Mouse (Mus musculus): ENCODE data around the gene Amotl1.
A peak's percentile ranks its signal among the peaks of the same experiment; 100 is the strongest.
"Not testable (repeated sequence)": the region's sequence is repeated elsewhere in the genome, so short reads cannot be mapped to it uniquely, and the experiment has no call there.

Gene Amotl1

DNA sequence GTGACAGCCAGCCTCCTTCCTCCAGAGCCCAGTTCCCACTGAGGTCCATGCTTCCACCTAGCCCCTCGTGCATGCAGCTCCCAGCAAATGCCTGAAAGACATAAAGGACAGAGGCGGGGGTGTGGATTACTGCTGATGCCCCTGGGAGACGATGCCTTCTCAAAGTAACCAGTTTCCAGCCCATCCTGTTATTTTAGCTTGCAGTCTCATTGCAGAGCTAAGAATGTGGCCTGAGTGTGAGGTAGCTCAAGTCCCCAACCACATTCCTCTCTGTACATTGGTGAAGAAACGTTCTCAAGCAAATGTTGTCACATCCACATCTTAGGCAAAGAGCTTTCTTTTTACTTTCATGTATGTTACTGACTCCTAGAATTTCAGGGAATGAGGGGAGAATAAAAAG, at the start of gene Amotl1:
Gene Amotl1, minus strand, starts transcription at position 101 of the 400 bp plus-strand sequence.
- no peak for DNase-seq (ENCODE audit: extremely low spot score)

DNA sequence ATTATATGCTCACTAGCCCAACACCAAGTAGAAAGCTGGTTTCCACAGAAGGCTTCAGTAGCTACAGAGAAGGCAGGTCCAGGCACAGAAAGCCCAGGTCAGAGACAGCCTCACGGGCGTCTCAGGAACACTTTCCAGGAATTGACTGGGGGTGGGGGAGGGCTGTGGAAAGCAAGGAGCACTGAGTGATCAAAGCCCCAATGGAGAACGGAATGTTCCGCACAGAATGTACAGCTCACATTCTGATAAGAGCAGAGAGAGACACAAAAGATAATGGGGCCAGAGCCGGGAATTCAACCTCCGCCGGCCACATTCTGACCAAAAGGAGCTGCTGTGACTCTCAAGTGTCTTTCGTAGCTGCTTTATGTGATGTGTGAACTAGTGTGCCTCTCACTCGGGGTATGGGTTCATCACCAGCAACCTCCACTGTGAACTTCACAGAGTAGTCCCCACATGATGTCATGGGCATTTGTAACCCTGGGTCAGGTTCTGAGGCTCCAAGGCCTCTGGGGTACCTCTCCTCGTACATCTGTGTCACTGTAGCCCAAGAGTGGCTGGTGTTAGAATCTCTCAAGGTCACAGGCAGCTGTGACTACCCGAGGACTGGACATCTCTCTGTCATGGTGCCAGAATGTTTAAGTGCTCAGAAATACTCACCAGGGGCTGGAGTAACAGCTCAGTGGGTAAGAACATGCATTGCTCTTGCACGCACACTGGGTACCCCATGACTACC, 44.7 kb upstream of the Amotl1 start:
- no peak for DNase-seq (ENCODE audit: extremely low spot score)

DNA sequence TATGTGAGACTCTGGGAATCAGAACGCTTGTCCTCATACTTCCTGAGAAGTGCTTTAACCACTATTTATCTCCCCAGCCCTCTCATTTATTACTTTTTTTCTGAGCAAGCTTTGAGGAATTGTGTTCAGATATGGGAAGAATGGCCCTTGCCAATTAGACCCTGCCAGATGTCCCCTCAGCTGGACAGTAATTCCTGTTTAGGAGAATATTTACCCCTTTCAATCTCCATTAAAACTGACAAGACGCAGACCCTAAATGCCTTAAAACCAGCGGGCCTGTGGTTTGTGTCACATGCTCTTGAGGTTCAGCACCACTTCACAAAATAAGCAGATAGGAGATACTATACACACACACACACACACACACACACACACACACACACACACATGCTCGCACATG, 39.5 kb upstream of the Amotl1 start:
- no peak for DNase-seq (ENCODE audit: extremely low spot score)

DNA sequence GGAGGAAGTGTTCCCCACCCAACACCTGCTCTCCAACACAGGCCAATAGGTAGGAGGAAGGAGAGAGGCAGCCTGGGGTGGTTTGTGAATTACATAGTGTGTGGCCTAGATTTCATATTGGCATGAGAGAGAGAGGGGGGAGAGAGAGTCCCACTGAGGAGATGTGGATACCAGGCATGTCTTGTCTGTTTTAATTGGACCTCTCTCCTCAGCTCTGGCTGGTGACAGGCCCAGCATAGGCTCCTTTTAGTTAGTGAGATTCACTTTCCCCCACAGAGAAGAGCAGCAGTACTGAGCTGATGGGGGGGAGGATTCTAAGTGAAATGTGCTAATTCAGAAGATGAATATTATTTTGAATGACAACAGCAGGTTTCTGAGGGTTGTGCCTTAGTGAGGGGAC, 37.9 kb upstream of the Amotl1 start:
- no peak for DNase-seq (ENCODE audit: extremely low spot score)

DNA sequence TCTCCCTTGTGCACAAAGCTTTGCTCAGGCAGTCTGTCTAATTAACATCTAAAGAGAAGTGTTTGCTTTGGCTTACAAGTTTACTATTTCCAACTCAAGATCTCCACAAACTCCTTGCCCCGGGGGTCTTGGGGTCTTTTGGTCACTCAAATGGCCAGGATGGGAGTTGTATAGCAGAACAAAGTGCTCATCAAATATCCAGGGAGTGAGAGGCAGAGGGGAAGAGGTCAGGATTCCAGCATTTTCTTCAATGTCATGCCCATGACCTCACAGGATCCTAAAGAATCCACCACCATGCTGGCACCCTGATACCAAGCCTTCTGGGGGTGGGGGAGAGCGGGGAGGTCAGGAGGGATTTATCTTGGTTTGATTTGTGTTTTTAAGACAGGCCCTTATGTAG, 35.7 kb upstream of the Amotl1 start:
- DNase-seq (ENCODE audit: extremely low spot score), result no peak

DNA sequence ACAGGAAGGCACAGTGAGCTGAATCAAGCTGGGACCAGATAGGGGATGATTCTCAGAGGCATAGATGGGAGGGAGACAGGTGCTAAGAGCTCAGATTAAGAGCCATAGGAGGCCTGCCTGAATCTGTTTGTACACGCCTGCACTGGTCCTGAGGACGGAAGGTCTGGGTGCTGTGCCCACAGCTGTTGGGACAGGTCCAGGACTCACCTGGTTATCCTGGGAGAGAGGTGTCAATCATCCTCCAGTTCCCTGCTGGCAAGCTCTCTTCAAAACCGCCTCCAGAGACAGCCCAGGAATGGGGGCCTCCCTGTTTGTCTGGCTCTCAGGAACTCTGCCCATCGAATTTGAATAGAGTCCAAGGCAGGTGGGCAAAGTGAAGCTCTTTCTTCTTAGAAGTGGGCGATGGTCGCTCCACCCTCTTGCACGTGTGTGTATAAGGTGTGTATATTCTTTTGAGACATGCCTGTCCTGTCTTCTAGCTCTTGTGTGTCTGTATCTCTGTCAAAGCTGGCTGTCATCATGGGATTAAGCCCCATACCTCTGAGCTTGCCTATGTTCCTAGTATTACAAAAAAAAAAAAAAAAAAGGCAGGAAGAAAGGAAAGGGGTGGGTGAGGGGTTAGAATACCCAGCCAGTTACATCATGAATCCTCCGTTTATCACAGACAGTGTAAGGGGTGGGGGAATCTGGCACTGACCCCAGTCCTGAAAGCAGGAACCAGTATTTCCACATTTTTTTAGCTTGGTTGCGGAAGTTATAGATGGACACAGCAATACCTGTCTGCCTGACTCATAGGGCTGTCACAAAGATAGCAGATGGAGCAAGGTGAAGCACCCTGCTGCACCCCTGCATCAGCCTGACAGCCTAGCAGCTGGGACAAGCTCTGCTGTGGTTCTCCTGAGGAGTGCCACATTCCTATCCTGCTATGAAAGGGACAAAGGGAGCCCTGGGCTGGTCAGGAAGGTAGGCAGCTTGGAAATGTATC, 31.1 kb upstream of the Amotl1 start:
- no peak for DNase-seq (ENCODE audit: extremely low spot score)

DNA sequence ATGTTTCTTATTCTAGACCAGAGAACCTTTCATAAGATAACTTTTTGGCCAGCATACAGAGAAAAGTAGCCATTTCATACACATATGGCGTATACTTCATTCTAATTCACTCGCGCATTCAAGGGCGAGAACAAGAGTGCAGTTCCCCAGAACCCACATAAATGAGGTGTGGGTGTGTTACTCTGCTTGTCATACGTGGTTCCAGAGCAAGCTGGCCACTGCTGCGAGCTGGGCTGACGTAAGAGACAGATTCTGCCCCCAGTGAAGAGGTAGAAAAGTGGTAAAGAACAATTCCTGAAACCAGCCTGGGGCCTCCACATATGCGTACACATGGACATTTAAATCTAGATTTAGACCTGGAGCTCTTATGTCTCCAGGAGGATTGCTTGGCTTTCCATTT, 29.6 kb upstream of the Amotl1 start:
- no peak for DNase-seq (ENCODE audit: extremely low spot score)

DNA sequence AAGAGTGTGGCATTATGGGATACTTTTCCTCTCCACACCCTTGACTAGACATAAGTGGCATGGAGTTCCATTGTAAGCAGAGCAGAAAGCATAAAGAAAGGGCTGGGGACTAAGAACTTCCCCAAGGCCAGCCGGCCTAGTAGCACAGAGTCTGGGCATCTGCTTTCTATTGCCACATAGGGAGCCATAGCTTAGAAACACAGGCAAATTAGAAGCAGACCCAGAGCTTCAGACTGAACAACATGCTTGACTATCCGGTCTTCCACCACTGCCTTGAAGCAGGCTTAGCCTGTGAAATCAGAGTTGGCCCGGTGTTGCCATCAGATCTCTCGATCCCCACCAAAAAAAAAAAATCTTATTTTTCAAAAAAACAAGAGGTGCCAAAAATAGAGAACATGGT, 28.3 kb upstream of the Amotl1 start:
- DNase-seq (ENCODE audit: extremely low spot score), result no peak

DNA sequence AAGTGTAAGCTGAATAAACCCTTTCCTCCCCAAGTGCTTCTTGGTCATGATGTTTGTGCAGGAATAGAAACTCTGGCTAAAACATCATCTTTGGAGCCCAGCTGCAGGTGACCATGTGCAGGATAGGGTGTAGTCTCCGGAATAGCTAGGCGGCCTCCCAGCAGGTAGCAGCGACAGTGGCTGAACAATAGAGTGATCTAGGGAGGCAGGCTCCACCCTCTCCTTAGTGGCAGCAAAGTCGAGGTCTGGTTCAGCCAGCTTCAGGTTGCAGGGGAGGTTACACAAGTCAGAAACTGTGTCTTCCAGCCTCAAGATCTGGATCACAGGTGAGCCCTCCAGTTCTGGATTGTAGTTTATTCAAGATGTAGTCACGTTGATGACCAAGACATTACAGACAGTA, 27.1 kb upstream of the Amotl1 start:
- not testable (repeated sequence) for DNase-seq (ENCODE audit: extremely low spot score)

DNA sequence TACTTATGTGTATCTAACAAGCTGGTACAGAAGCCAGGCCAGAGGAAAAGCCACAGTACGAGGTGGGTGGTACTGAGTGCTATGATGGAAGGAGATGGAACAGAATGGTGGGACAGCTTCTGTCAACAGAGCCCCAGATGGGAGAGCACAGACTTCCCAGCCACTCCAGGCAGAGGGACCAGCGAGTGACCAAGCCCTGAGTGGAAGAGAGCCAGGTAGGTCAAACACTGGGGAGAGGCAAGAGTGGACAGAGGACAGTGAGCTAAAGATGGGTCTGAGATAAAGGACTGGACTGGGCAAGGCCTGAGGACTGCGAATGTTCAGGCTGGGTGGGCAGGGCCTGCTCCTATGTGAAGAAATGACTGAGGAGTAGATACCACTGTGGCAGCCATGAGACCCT, 23.5 kb upstream of the Amotl1 start:
- no peak for DNase-seq (ENCODE audit: extremely low spot score)

DNA sequence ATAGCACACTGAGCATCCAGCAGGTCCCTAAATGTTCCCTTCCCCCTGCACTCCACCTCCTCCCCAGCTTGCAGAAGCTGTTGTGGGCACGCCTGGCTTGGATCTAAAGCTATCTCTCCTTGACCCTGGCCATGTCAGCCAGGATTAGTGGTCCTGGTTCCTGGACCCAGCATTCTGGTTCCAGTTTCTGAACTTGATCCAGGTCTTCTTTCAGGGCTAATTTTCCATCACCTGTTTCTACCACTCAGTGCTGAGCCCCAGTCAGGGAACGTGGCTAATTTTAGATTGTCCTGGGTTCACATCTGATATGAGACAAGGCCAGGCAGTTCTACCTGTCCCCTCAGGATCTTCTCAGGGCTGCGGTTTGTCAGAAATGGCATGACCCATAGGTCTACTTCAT, 21.2 kb upstream of the Amotl1 start:
- no peak for DNase-seq (ENCODE audit: extremely low spot score)

DNA sequence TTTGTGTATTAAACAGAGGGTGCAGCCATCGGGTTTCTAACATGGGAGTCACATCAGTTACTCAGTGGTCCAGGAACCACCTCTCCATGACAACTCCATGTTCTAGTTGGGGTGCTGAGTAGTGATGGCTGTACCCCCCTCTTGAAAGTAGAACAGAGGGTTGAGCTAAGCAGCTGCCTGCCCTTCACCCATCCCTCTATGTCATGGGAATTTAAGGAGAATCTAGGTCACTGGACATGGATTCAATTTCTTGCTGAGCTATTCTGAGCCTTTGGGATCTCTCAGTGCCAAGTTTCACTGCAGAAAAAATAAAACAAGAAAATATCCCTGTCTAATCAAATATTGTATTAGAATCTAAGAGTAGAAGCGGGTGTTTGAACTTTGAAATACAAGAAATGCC, 18.7 kb upstream of the Amotl1 start:
- no peak for DNase-seq (ENCODE audit: extremely low spot score)

DNA sequence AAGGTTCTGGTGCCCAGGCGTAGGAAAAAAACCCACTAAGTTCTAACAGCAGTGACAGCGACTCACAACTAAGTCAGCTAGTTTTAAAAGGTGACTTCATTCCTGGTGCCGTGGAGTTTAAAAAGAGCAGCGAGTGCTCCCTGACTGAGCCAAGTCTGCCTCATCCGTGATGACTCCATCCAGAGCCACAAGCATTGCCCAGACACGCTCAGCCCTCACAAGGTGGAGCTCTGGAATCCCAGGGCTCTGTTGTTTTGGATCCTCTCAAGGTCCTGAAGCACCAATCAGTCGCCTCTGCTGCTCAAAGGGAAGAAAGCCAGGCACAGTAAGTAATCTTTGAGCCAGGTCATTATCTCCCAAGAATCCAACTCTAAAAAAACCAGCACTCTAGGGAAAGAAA, 18.0 kb upstream of the Amotl1 start:
- DNase-seq (ENCODE audit: extremely low spot score), result no peak

DNA sequence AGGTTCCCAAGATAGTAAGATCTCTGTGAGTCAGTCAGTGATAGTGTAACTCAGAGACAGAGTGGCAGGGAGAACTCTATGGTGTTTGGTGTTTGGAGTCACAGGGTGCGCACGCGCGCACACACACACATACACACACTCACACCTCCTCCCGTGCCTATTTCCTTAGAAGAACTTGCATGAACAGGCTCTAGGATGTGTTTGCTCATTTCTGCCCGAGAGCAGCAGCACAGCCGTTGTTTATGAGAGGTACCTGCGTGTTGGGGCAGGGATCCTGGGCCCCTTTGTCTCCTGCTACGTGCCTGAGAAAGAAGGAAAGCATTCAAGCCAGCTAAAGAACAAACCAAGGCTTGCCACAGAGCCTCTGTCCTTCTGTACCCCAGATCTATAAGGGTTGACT, 17.3 kb upstream of the Amotl1 start:
- no peak for DNase-seq (ENCODE audit: extremely low spot score)

DNA sequence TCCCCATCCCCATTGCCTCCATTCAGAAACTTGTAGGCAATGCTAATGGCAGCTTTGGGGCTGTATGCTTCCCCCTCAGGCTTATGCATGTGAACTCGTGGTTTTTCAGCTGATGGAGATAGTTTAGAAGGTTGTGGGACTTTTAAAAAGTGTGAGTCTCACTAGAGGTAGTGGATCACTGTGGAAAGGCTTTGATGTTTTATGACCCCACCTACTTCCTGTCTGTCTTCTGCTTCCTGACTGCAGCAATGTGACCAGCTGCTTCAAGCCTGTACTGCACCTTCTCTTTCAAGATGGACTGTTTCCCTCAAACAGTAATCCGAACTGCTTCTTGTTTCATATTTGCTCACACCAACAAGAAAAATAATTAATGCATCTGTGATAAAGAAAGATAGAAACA, 13.1 kb upstream of the Amotl1 start:
- no peak for DNase-seq (ENCODE audit: extremely low spot score)

DNA sequence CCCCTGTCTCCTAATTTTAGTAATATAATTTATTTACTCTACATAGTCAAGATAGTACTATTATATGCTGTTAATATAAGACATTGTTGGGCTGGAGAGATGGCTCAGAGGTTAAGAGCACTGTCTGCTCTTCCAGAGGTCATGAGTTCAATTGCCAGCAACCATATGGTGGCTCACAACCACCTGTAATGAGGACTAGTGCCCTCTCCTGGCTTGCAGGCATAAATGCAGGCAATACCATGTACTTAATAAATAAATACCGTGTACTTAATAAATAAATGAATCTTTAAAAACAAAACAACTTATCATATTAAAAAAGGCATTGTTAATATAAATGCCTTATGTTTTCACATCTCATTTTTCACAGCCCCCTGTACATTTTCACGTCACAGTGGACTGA, 9.2 kb upstream of the Amotl1 start:
- no peak for DNase-seq (ENCODE audit: extremely low spot score)

DNA sequence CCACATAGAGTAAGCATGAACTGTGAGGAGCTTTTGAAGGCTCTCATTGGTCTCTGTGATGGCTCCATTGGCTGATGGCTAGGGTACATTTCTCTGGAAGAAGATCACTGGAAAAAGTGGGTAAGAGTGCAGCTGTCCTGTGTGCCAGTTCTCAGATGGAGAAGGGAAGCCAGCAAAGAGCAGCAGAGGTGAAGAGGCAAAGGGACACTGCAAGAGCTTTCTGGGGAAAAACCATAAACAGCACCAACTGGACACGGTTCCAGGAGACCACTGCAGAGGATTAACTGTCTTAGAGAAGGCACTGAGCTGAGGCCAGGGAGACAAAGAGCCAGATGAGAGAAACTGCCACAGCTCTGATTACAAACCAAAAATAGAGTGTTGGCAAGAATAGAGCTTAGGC, 7.9 kb upstream of the Amotl1 start:
- no peak for DNase-seq (ENCODE audit: extremely low spot score)

DNA sequence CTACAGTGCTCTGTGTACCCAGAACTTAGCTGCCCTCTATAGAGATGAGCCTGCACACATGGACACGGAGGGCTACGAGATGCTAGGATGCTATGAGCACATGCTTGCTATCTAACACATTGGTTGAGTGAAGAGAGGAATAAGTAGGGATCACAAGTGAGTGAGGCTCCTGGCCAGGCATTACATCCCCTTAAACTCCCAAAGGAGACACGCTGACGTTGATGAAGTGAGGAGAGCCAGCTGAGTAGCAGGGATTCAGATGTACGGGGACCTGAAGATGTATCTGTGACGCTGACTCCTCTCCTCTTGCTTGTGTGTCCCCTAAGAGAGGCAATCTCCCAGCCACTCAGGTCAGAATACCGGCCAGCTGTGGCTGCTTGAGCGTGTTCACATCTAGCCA, 3.0 kb upstream of the Amotl1 start:
- DNase-seq (ENCODE audit: extremely low spot score), result no peak

DNA sequence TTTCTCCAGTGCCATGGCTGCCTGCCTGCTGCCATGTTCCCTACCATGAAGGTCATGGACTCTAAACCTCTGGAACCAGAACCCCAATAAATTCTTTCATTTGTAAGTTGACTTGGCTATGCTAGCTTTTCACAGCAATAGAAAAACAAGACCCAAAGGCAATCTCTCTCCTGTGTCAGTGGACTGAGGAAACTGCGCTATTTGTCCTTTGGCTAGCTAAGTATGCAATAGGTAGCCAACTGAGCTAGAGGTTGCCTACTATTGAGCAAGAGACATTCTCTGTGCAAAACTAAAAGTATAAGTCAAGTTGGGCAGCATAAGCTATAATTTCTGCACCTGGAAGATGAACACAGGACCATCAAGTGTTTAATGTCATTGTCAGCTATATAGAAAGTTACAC, 1.8 kb upstream of the Amotl1 start:
- no peak for DNase-seq (ENCODE audit: extremely low spot score)

DNA sequence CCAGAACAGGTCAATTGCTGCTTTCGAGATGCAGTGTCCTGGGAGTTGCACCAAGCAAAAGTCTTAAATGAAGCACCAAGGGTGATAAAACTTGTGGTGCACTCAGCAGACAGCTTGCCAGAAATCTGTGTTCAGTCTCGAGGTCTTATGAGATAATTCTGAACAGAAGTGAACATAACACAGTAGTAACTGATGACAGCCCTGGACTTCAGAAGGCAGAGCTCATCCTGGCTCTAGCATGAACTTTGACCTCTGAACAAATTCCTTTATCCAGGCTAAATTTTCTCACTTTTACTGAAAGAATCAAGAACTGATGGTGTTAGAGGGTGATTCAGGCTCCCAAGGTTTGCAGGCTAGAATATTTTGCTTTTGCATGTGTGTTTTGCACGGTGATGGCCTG, 1.2 kb upstream of the Amotl1 start:
- no peak for DNase-seq (ENCODE audit: extremely low spot score)

DNA sequence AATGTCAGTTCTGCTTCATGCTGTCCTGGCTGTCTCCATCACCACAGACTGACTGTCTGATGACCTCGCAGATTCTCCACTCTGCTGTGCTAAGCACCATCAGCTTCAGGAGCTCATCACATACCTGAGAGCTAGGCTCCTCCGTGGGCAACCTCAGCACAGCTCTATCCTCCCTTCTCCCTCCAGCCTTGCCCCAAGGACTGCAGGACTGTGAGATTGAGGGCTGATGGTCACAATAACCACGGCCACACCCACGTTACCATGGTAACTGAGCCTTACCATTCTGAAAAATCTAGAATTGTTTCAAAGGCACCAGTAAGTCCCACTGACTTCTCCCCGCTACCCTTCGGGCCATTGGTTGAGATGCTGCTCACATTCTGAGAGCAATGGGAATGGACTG, 1.5 kb downstream of the Amotl1 start:
- no peak for DNase-seq (ENCODE audit: extremely low spot score)

DNA sequence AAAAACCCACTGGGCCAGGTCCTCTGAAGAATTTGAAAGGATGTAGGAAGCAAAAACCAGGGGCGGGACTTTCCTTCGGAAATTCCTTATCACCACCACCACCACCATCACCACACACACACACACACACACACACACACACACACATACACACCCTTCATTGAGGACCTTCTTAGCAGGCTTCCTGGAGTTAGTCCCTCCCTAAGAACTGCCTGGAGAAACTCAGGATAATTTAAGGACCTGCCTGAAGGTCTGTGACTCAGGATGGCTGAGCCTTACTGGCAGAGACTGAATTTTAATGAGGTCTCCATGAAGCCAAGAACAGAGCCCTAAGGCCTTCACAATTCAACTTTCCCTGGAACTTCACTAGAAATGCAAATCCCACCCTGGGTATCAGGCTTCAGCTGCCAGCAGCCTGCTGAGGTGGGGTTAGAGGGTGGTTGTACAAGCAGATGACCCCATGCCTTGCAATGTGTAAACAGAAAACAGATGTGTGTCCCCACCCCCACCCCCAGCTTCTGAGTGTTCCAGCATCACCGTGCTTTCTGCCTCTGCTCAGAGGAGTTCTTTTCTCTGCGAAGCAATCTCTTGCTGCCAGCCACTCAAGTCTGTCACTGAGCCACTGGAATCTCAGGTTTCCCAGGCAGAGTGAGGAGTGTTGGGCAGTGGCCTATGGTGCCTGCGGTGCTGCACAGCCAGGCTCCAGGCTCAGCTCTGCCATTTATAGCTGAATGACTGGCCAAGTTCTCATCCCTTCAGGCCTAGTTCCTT, 2.4 kb downstream of the Amotl1 start:
- DNase-seq (ENCODE audit: extremely low spot score), result peak; percentile 72

Data from embryo, embryonic 9.5 days (tissue).